Mouse (Mus musculus): Measurements from ENCODE around the gene Gm35315. TPM values are rescaled to one million over a fixed set of nuclear protein-coding genes. Genes with fewer than 3 reads are reported as not detected.

The Gm35315 gene
- total and polyA plus RNA-seq, 3 experiments, result 2.3 to 3.7 (median 3.3) TPM

DNA sequence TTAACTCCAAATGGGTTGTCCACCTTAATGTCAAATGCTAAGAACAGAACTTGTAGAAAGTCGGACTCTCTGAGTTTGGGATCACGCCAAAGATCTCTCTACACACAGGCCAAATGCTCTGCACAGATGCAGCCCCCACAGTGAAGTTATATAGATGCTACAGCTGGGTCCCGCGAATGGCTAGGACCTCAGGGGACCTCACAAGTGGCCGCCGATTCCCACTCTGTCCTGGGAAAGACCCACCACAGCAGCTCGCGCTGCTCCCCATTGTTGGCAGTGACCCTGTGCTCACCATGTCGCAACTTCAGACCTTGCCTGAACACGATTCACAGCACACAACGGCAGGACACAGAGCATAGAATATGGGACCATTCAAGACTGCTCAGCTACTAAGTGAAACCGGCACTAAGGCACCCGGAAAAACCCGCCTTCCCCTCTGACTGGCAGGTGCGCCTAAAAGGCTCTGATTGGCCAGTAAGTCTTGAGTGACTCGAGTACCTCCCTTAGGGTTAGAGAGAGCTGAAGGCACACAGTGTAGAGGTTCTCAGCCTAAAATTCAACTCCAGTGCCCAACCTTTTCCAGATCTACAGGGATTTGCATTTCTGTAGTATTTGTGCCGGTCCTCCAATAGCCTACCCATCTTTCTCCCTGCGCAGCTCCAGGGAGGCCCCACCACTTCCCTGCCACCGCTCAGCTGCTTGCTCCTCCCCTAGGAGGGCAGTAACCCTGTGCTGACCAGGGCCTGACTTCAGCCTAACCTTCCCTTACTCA, 36.4 kb downstream of the Gm35315 start:
- Histone ChIP-seq H3K9me3 (replicated peaks; ENCODE audit: low read length) (peaks cover 2% of the 10 kb centered on the region), H3K79me2 (replicated peaks; ENCODE audit: control insufficient read depth, extremely low read depth, insufficient read depth, poor library complexity, severe bottlenecking) (no peaks in the 10 kb centered on the region), H3K4me3 (replicated peaks in 1 of 3; ENCODE audit: low read depth in 2 of 3, low read length in 2 of 3, poor library complexity in 1 of 3) (peak overlapping the region; percentile 71 to 94 (median 86)), H3K4me2 (ENCODE audit: insufficient read depth, low read depth, poor library complexity, severe bottlenecking) (peak overlapping the region; percentile 42), H3K4me1 (ENCODE audit: control insufficient read depth in 1 of 2, insufficient read depth in 2 of 2) (peaks cover 0 to 3% of the 10 kb centered on the region in 2 experiments; a peak in 1 of 4 replicates), H3K27me3 (replicated peaks) (no peaks in the 10 kb centered on the region), H3K27ac (ENCODE audit: insufficient read depth, low read depth) (peak overlapping the region; percentile 63; the same call in 1 of the 2 replicates), H3K36me3 (replicated peaks in 1 of 2; ENCODE audit: control insufficient read depth in 1 of 2, insufficient read depth in 1 of 2, low read length in 1 of 2) (peaks cover 0 to 3% of the 10 kb centered on the region in 2 experiments), H3K9ac (ENCODE audit: insufficient read depth, low read depth) (peak overlapping the region; percentile 63)
- in situ Hi-C loops (cut with MboI; ENCODE audit: low pct_ligation_motif_present, low pct_unique_long_range_greater_than_20kb, low sequenced_read_pairs) (no loop called here), dilution Hi-C loops (cut with MboI; ENCODE audit: extremely low pct_ligation_motif_present, extremely low pct_unique_long_range_greater_than_20kb, low sequenced_read_pairs) (no loop called here)
- peak; percentile 80 for TF ChIP-seq ELF1 (IDR thresholded peaks at IDR 0.05; ENCODE audit: low read depth, low read length)
- peak; percentile 87 for TF ChIP-seq POLR2A (IDR thresholded peaks at IDR 0.05; ENCODE audit: low read depth, low read length)
- no peak for TF ChIP-seq USF2 (conservative IDR thresholded peaks at IDR 0.05; ENCODE audit: low read depth, low read length)
- peak; percentile 54; the same call in 1 of the 2 replicates for TF ChIP-seq TCF12 (IDR thresholded peaks at IDR 0.05; ENCODE audit: low read depth, low read length)
- peak; percentile 69 for TF ChIP-seq NELFE (IDR thresholded peaks at IDR 0.05; ENCODE audit: low read depth, low read length)
- TF ChIP-seq TBP (conservative IDR thresholded peaks at IDR 0.05; ENCODE audit: low read depth, low read length), result peak; percentile 80
- peak; percentile 20 for TF ChIP-seq SIN3A (IDR thresholded peaks at IDR 0.05; ENCODE audit: low read length)
- peak; percentile 51; the same call in 1 of the 2 replicates for TF ChIP-seq NRF1 (IDR thresholded peaks at IDR 0.05; ENCODE audit: low read depth, low read length)
- TF ChIP-seq ZMIZ1 (IDR thresholded peaks at IDR 0.05; ENCODE audit: low read depth, low read length), result no peak
- TF ChIP-seq POLR2AphosphoS2 (IDR thresholded peaks at IDR 0.05; ENCODE audit: low read depth, low read length), result no peak
- peak; percentile 84 for DNase-seq (ENCODE audit: extremely low read depth)

Other genes with a start within 250 kb of the Gm35315 start
- gene Gm15446, start 171.0 kb downstream of the Gm35315 start, total RNA-seq (2012; rRNA removed), result 6.0 and 10.2 TPM in 2 replicates
- gene Gm15446, start 171.0 kb downstream of the Gm35315 start, total RNA-seq (2014; rRNA removed), result 11.9 and 15.2 TPM in 2 replicates
- 6.2 and 19.0 TPM in 2 replicates for gene Gm15446, start 171.0 kb downstream of the Gm35315 start, polyA plus RNA-seq (2012; ENCODE audit: insufficient read length, low read depth)
- 16.0 and 24.5 TPM in 2 replicates for gene Zfp932, start 97.9 kb downstream of the Gm35315 start, total RNA-seq (2012; rRNA removed)
- gene Zfp932, start 97.9 kb downstream of the Gm35315 start, total RNA-seq (2014; rRNA removed), result 36.8 and 40.4 TPM in 2 replicates
- gene Zfp932, start 97.9 kb downstream of the Gm35315 start, polyA plus RNA-seq (2012; ENCODE audit: insufficient read length, low read depth), result 23.6 and 25.2 TPM in 2 replicates
- gene Gm17655, start 21.9 kb downstream of the Gm35315 start, total RNA-seq (2012; rRNA removed), result 2.3 and 5.7 TPM in 2 replicates
- 4.7 and 5.1 TPM in 2 replicates for gene Gm17655, start 21.9 kb downstream of the Gm35315 start, total RNA-seq (2014; rRNA removed)
- gene Gm17655, start 21.9 kb downstream of the Gm35315 start, polyA plus RNA-seq (2012; ENCODE audit: insufficient read length, low read depth), result 1.9 and 2.6 TPM in 2 replicates
- 0.64 and 0.67 TPM in 2 replicates for gene Plcxd1, start 5.5 kb upstream of the Gm35315 start, total RNA-seq (2012; rRNA removed)
- not detected in 2 replicates for gene Plcxd1, start 5.5 kb upstream of the Gm35315 start, total RNA-seq (2014; rRNA removed)
- gene Plcxd1, start 5.5 kb upstream of the Gm35315 start, polyA plus RNA-seq (2012; ENCODE audit: insufficient read length, low read depth), result 0.98 and 1.3 TPM in 2 replicates
- 39.6 and 40.1 TPM in 2 replicates for gene Gtpbp6, start 13.8 kb upstream of the Gm35315 start, total RNA-seq (2012; rRNA removed)
- gene Gtpbp6, start 13.8 kb upstream of the Gm35315 start, total RNA-seq (2014; rRNA removed), result 12.2 and 14.4 TPM in 2 replicates
- gene Gtpbp6, start 13.8 kb upstream of the Gm35315 start, polyA plus RNA-seq (2012; ENCODE audit: insufficient read length, low read depth), result 24.5 and 27.9 TPM in 2 replicates
- gene Zfp605, start 15.7 kb upstream of the Gm35315 start, total RNA-seq (2012; rRNA removed), result 4.3 and 5.9 TPM in 2 replicates
- gene Zfp605, start 15.7 kb upstream of the Gm35315 start, total RNA-seq (2014; rRNA removed), result 4.2 and 5.3 TPM in 2 replicates
- gene Zfp605, start 15.7 kb upstream of the Gm35315 start, polyA plus RNA-seq (2012; ENCODE audit: insufficient read length, low read depth), result 3.6 and 3.9 TPM in 2 replicates
- gene Chfr, start 41.4 kb upstream of the Gm35315 start, total RNA-seq (2012; rRNA removed), result 33.6 and 40.8 TPM in 2 replicates
- 23.8 and 23.9 TPM in 2 replicates for gene Chfr, start 41.4 kb upstream of the Gm35315 start, total RNA-seq (2014; rRNA removed)
- gene Chfr, start 41.4 kb upstream of the Gm35315 start, polyA plus RNA-seq (2012; ENCODE audit: insufficient read length, low read depth), result 36.0 and 38.5 TPM in 2 replicates
- 15.0 and 15.7 TPM in 2 replicates for gene Golga3, start 82.3 kb upstream of the Gm35315 start, total RNA-seq (2012; rRNA removed)
- gene Golga3, start 82.3 kb upstream of the Gm35315 start, total RNA-seq (2014; rRNA removed), result 10.0 and 10.8 TPM in 2 replicates
- 18.0 and 18.2 TPM in 2 replicates for gene Golga3, start 82.3 kb upstream of the Gm35315 start, polyA plus RNA-seq (2012; ENCODE audit: insufficient read length, low read depth)
- 30.8 and 33.2 TPM in 2 replicates for gene Ankle2, start 136.6 kb upstream of the Gm35315 start, total RNA-seq (2012; rRNA removed)
- 35.3 and 40.5 TPM in 2 replicates for gene Ankle2, start 136.6 kb upstream of the Gm35315 start, total RNA-seq (2014; rRNA removed)
- gene Ankle2, start 136.6 kb upstream of the Gm35315 start, polyA plus RNA-seq (2012; ENCODE audit: insufficient read length, low read depth), result 35.7 and 37.1 TPM in 2 replicates
- 62.8 and 70.0 TPM in 2 replicates for gene Pgam5, start 175.5 kb upstream of the Gm35315 start, total RNA-seq (2012; rRNA removed)
- gene Pgam5, start 175.5 kb upstream of the Gm35315 start, total RNA-seq (2014; rRNA removed), result 127 and 128 TPM in 2 replicates
- 57.1 and 64.8 TPM in 2 replicates for gene Pgam5, start 175.5 kb upstream of the Gm35315 start, polyA plus RNA-seq (2012; ENCODE audit: insufficient read length, low read depth)
- 4.6 and 5.4 TPM in 2 replicates for gene Pxmp2, start 191.8 kb upstream of the Gm35315 start, total RNA-seq (2012; rRNA removed)
- 4.5 and 4.7 TPM in 2 replicates for gene Pxmp2, start 191.8 kb upstream of the Gm35315 start, total RNA-seq (2014; rRNA removed)
- 3.5 and 3.9 TPM in 2 replicates for gene Pxmp2, start 191.8 kb upstream of the Gm35315 start, polyA plus RNA-seq (2012; ENCODE audit: insufficient read length, low read depth)
- gene Pole, start 191.9 kb upstream of the Gm35315 start, total RNA-seq (2012; rRNA removed), result 50.7 and 55.0 TPM in 2 replicates
- 45.6 and 46.0 TPM in 2 replicates for gene Pole, start 191.9 kb upstream of the Gm35315 start, total RNA-seq (2014; rRNA removed)
- 56.4 and 60.2 TPM in 2 replicates for gene Pole, start 191.9 kb upstream of the Gm35315 start, polyA plus RNA-seq (2012; ENCODE audit: insufficient read length, low read depth)
- not detected in 2 replicates for gene P2rx2, start 248.8 kb upstream of the Gm35315 start, total RNA-seq (2012; rRNA removed)
- not detected in 2 replicates for gene P2rx2, start 248.8 kb upstream of the Gm35315 start, total RNA-seq (2014; rRNA removed)
- gene P2rx2, start 248.8 kb upstream of the Gm35315 start, polyA plus RNA-seq (2012; ENCODE audit: insufficient read length, low read depth), result 0.45 and 0.76 TPM in 2 replicates